Mouse (Mus musculus) left cerebral cortex, postnatal 14 days (tissue): ENCODE results near the gene Rora. TPM values are rescaled to one million over a fixed set of nuclear protein-coding genes. Genes with fewer than 3 reads are reported as not detected.

Experiments used
- DNase-seq, 2 experiments: peaks; one replicate each; pipeline ENCODE4 v3.0.0; 2021 to 2022; ENCODE audit warnings: low spot score in 2 of 2, mixed read lengths in 1 of 2
- intact Hi-C: fragments of 180-260 bp; cut with DNase I; formaldehyde crosslinking; loops from one replicate; pipeline ENCODE4 v1.15.1; 2025
- total RNA-seq, 2 experiments: library from RNA; stranded (reverse); gene quantifications; 2 replicates each; pipeline ENCODE4 v1.2.3; 2021

Gene Rora
- total RNA-seq, 2 experiments from 2014 or later: 50.0 to 66.1 TPM

- no peak for DNase-seq
- intact Hi-C loops: no loop called here
Measured at GRCm38 (mm10) chr9:68732929-68733328, 79.3 kb downstream of the Rora start.

- intact Hi-C loops: no loop called here
- no peak for DNase-seq
Measured at GRCm38 (mm10) chr9:68735886-68736285, 82.3 kb downstream of the Rora start.

- intact Hi-C loops: no loop called here
- no peak for DNase-seq
Measured at GRCm38 (mm10) chr9:68737197-68737736, 83.7 kb downstream of the Rora start.

GRCm38 (mm10) chr9:68745931-68746646 lies 92.5 kb downstream of the Rora start:
- intact Hi-C loops: no loop called here

GRCm38 (mm10) chr9:68756976-68757375 lies 103.4 kb downstream of the Rora start:
- intact Hi-C loops: no loop called here
- no peak for DNase-seq

More at GRCm38 (mm10) chr9:68745931-68746646, 92.5 kb downstream of the Rora start:
- peak in 1 of 2 experiments; percentile 48 for DNase-seq

- no peak for DNase-seq
- intact Hi-C loops: no loop called here
Measured at GRCm38 (mm10) chr9:68759324-68759723, 105.7 kb downstream of the Rora start.

GRCm38 (mm10) chr9:68760329-68760728 lies 106.7 kb downstream of the Rora start:
- no peak for DNase-seq
- intact Hi-C loops: no loop called here

GRCm38 (mm10) chr9:68760876-68761275 lies 107.3 kb downstream of the Rora start:
- intact Hi-C loops: no loop called here
- DNase-seq: no peak

- DNase-seq: no peak
- intact Hi-C loops: no loop called here
Measured at GRCm38 (mm10) chr9:68761672-68762071, 108.1 kb downstream of the Rora start.

- no peak for DNase-seq
Measured at GRCm38 (mm10) chr9:68765595-68765994, 112.0 kb downstream of the Rora start.

GRCm38 (mm10) chr9:68769638-68770037 lies 116.1 kb downstream of the Rora start:
- DNase-seq: no peak
- intact Hi-C loops: no loop called here

More at GRCm38 (mm10) chr9:68765595-68765994, 112.0 kb downstream of the Rora start:
- intact Hi-C loops: no loop called here

GRCm38 (mm10) chr9:68771383-68771782 lies 117.8 kb downstream of the Rora start:
- intact Hi-C loops: no loop called here
- no peak for DNase-seq

- intact Hi-C loops: no loop called here
- DNase-seq: no peak
Measured at GRCm38 (mm10) chr9:68773770-68774169, 120.2 kb downstream of the Rora start.

- no peak for DNase-seq
- intact Hi-C loops: no loop called here
Measured at GRCm38 (mm10) chr9:68782011-68782410, 128.4 kb downstream of the Rora start.

- DNase-seq: no peak
- intact Hi-C loops: no loop called here
Measured at GRCm38 (mm10) chr9:68782604-68783003, 129.0 kb downstream of the Rora start.

GRCm38 (mm10) chr9:68783246-68783645 lies 129.7 kb downstream of the Rora start:
- intact Hi-C loops: no loop called here
- no peak for DNase-seq

- DNase-seq: no peak
- intact Hi-C loops: no loop called here
Measured at GRCm38 (mm10) chr9:68786614-68787293, 133.2 kb downstream of the Rora start.

GRCm38 (mm10) chr9:68787665-68788064 lies 134.1 kb downstream of the Rora start:
- DNase-seq: no peak

GRCm38 (mm10) chr9:68790922-68791321 lies 137.3 kb downstream of the Rora start:
- intact Hi-C loops: no loop called here
- no peak for DNase-seq

More at GRCm38 (mm10) chr9:68787665-68788064, 134.1 kb downstream of the Rora start:
- intact Hi-C loops: no loop called here

GRCm38 (mm10) chr9:68791982-68792540 lies 138.5 kb downstream of the Rora start:
- intact Hi-C loops: no loop called here
- peak in 1 of 2 experiments; percentile 7 for DNase-seq
